Mouse (Mus musculus) limb, embryonic 12.5 days (tissue): ENCODE measurements around the gene Slx4ip. TPM values are rescaled to one million over a fixed set of nuclear protein-coding genes. Genes with fewer than 3 reads are reported as not detected.

Source experiments
- ATAC-seq: fragments of 200-750 bp; cut with Nextera tagmentation; 2 replicates; pipeline ENCODE4 v1.8.0; 2017; ENCODE audit warnings: low read depth, moderate TSS enrichment; ENCODE audit not compliant: insufficient number of reproducible peaks, insufficient read depth, low FRiP score, low TSS enrichment
- H3K27ac ChIP-seq: fragments of 300-500 bp; sonication (generic); 2 replicates; pipeline ENCODE4 v1.5.1; 2016; ENCODE audit warnings: mild to moderate bottlenecking, moderate library complexity
- H3K27me3 ChIP-seq: fragments of 300-500 bp; sonication (generic); 2 replicates; pipeline ENCODE4 v1.6.1; 2016; ENCODE audit warnings: mild to moderate bottlenecking, moderate library complexity
- H3K36me3 ChIP-seq: fragments of 300-500 bp; sonication (generic); 2 replicates; pipeline ENCODE4 v1.6.1; 2016; ENCODE audit warnings: mild to moderate bottlenecking, moderate library complexity
- H3K4me1 ChIP-seq: fragments of 300-500 bp; sonication (generic); replicated peaks from 2 replicates; pipeline ENCODE4 v1.6.1; 2016
- H3K4me2 ChIP-seq: fragments of 300-500 bp; sonication (generic); 2 replicates; pipeline ENCODE4 v1.6.1; 2016; ENCODE audit warnings: mild to moderate bottlenecking, moderate library complexity
- H3K4me3 ChIP-seq: fragments of 300-500 bp; sonication (generic); replicated peaks from 2 replicates; pipeline ENCODE4 v1.5.1; 2016; ENCODE audit warnings: mild to moderate bottlenecking
- H3K9ac ChIP-seq: fragments of 300-500 bp; sonication (generic); replicated peaks from 2 replicates; pipeline ENCODE4 v1.6.1; 2016; ENCODE audit warnings: mild to moderate bottlenecking, moderate library complexity
- H3K9me3 ChIP-seq: fragments of 300-500 bp; sonication (generic); 2 replicates; pipeline ENCODE4 v1.6.1; 2016; ENCODE audit warnings: mild to moderate bottlenecking, moderate library complexity
- WGBS: fragments of 180-500 bp; shearing (Covaris S2); methylation state at CpG from one replicate; pipeline ENCODE4 v1.1.7; 2016; 5-methylcytosine and 5-hydroxymethylcytosine counted together
- polyA plus RNA-seq: library from polyadenylated mRNA; unstranded; fragments of >200 nt; fragmentation: Nextera tagmentation; extraction: Ambion mirVana; gene quantifications from 2 replicates; pipeline ENCODE4 v1.2.1, GENCODE M21; 2016

Slx4ip gene
- polyA plus RNA-seq, 1 experiment from 2014 or later = 9.0 TPM

GRCm38 (mm10) chr2:137109321-137110213 lies 218.5 kb downstream of the Slx4ip start:
- Histone ChIP-seq H3K36me3 (peaks cover 18% of the 10 kb centered on the region), H3K9ac (no peak overlapping the region), H3K27me3 (0 out of 2 replicates have a peak, but pooled peaks cover 3% of the 10 kb centered on the region), H3K4me1 (peaks cover 78% of the 10 kb centered on the region), H3K4me3 (no peak overlapping the region), H3K9me3 (no peaks in the 10 kb centered on the region), H3K27ac (no peak overlapping the region), H3K4me2 (no peak overlapping the region)
- ATAC-seq = no peak
- WGBS = 80% methylated on average over 15 of the region's 15 CpGs

- Histone ChIP-seq H3K27ac (no peak overlapping the region), H3K4me1 (peaks cover 78% of the 10 kb centered on the region), H3K4me2 (no peak overlapping the region), H3K4me3 (no peak overlapping the region), H3K27me3 (peaks cover 5% of the 10 kb centered on the region; the same call in 1 of the 2 replicates), H3K9me3 (no peaks in the 10 kb centered on the region), H3K9ac (no peak overlapping the region), H3K36me3 (peaks cover 10% of the 10 kb centered on the region)
- ATAC-seq = no peak
- WGBS = 37% methylated on average over 4 of the region's 4 CpGs
These were observed 219.3 kb downstream of the Slx4ip start for GRCm38 (mm10) chr2:137110214-137110898.

GRCm38 (mm10) chr2:137113288-137114061 lies 222.5 kb downstream of the Slx4ip start:
- no peak for ATAC-seq
- WGBS = 11% methylated on average over 10 of the region's 12 CpGs
- H3K27ac ChIP-seq = peak overlapping the region; percentile 88

GRCm38 (mm10) chr2:137114248-137115096 lies 223.5 kb downstream of the Slx4ip start:
- peak overlapping the region; percentile 72 for H3K4me3 ChIP-seq
- H3K4me1 ChIP-seq = peaks cover 54% of the 10 kb centered on the region
- peaks cover 8% of the 10 kb centered on the region; the same call in 1 of the 2 replicates for H3K27me3 ChIP-seq
- H3K4me2 ChIP-seq = peak overlapping the region; percentile 91
- peak overlapping the region; percentile 88 for H3K27ac ChIP-seq
- WGBS = under 1% methylated on average over 51 of the region's 51 CpGs
- no peaks in the 10 kb centered on the region for H3K9me3 ChIP-seq
- peak overlapping the region; percentile 86 for H3K9ac ChIP-seq
- peak; percentile 32 for ATAC-seq
- H3K36me3 ChIP-seq = no peaks in the 10 kb centered on the region

More at GRCm38 (mm10) chr2:137113288-137114061, 222.5 kb downstream of the Slx4ip start:
- Histone ChIP-seq H3K4me1 (peaks cover 64% of the 10 kb centered on the region), H3K9ac (peak overlapping the region; percentile 86), H3K4me3 (peak overlapping the region; percentile 72), H3K36me3 (no peaks in the 10 kb centered on the region), H3K27me3 (peaks cover 8% of the 10 kb centered on the region; the same call in 1 of the 2 replicates), H3K9me3 (no peaks in the 10 kb centered on the region), H3K4me2 (peak overlapping the region; percentile 91)

GRCm38 (mm10) chr2:137115241-137116024 lies 224.4 kb downstream of the Slx4ip start:
- Histone ChIP-seq H3K4me1 (peaks cover 44% of the 10 kb centered on the region), H3K27ac (peak overlapping the region; percentile 88), H3K36me3 (no peaks in the 10 kb centered on the region), H3K27me3 (peaks cover 8% of the 10 kb centered on the region; the same call in 1 of the 2 replicates), H3K9ac (peak overlapping the region; percentile 86), H3K4me3 (peak overlapping the region; percentile 72), H3K9me3 (no peaks in the 10 kb centered on the region), H3K4me2 (peak overlapping the region; percentile 91)
- WGBS = under 1% methylated on average over 40 of the region's 40 CpGs
- ATAC-seq = no peak

GRCm38 (mm10) chr2:137116025-137116674 lies 225.1 kb downstream of the Slx4ip start, which contains the start of gene Jag1:
TSS of gene Jag1 (minus strand) at chr2:137116644.
- under 1% methylated on average over 57 of the region's 59 CpGs for WGBS
- no peak for ATAC-seq
- H3K27ac ChIP-seq = peak within 1 kb of the TSS; percentile 99
- H3K9ac ChIP-seq = peak within 1 kb of the TSS; percentile 88
- H3K4me1 ChIP-seq = peaks cover 37% of the 10 kb centered on the region
- peak within 1 kb of the TSS; percentile 91 for H3K4me2 ChIP-seq
- no peaks in the 10 kb centered on the region for H3K9me3 ChIP-seq
- peaks cover 8% of the 10 kb centered on the region; the same call in 1 of the 2 replicates for H3K27me3 ChIP-seq
- H3K36me3 ChIP-seq = no peaks in the 10 kb centered on the region
- H3K4me3 ChIP-seq = peak within 1 kb of the TSS; percentile 72

GRCm38 (mm10) chr2:137116675-137117320 lies 225.8 kb downstream of the Slx4ip start:
- under 1% methylated on average over 61 of the region's 61 CpGs for WGBS
- ATAC-seq = peak; percentile 83
- H3K27ac ChIP-seq = peak overlapping the region; percentile 99
- H3K27me3 ChIP-seq = peaks cover 8% of the 10 kb centered on the region; the same call in 1 of the 2 replicates
- peak overlapping the region; percentile 91 for H3K4me2 ChIP-seq
- no peaks in the 10 kb centered on the region for H3K9me3 ChIP-seq
- H3K4me3 ChIP-seq = peak overlapping the region; percentile 72
- no peaks in the 10 kb centered on the region for H3K36me3 ChIP-seq
- peak overlapping the region; percentile 88 for H3K9ac ChIP-seq
- H3K4me1 ChIP-seq = peaks cover 31% of the 10 kb centered on the region

- H3K27me3 ChIP-seq = peaks cover 8% of the 10 kb centered on the region; the same call in 1 of the 2 replicates
- H3K4me3 ChIP-seq = peak overlapping the region; percentile 72
- H3K9me3 ChIP-seq = no peaks in the 10 kb centered on the region
- peak overlapping the region; percentile 88 for H3K9ac ChIP-seq
- ATAC-seq = peak; percentile 66
- H3K27ac ChIP-seq = peak overlapping the region; percentile 99
- H3K36me3 ChIP-seq = no peaks in the 10 kb centered on the region
- WGBS = under 1% methylated on average over 32 of the region's 33 CpGs
- H3K4me2 ChIP-seq = peak overlapping the region; percentile 91
- peaks cover 26% of the 10 kb centered on the region for H3K4me1 ChIP-seq
These were observed 226.3 kb downstream of the Slx4ip start for GRCm38 (mm10) chr2:137117321-137117690.
